Mouse (Mus musculus) spleen, postnatal 4 days (tissue): Measurements from ENCODE around the gene Sox14.
A peak's percentile ranks its signal among the peaks of the same experiment; 100 is the strongest.

Experiments used
- DNase-seq, 2 experiments: peaks; one replicate each; pipeline ENCODE4 v3.0.0; 2022; ENCODE audit warnings: low spot score in 2 of 2

Gene Sox14

DNA sequence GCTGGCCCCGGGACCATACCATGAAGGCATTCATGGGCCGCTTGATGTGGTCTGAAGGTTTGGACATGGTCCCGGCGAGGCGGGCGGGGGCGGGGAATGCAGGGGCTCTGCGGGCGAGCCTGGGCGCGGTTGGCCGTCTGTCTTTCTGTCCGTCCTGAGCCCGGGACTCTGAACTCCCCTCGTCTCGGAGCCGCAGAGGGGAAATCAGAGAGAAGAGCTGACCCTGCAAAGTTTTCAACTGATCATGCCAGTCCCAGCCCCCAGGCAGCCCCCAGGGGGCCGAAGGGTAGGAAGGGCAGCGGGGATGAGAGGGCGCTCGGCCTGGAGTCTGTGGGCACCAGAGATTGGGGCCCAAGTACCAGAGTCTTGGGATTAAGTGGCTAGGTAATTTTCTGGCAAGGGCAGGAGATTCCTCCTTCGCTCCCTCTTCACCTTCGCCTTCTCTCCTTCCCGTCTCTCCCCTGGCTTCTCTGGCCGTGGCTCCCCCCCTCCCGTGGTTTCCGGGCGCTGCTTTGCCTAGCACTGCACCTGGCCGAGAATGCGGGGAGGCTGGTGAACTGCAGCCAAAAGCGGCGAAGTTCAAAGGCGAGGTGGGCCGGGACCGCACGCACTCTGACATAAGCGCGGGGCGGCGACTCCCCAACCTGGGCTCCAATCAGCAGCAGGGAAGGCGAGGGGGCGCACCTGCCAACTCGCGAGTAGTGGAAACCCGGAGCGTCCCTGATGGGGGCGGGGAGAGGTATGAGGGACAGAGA is at the start of gene Sox14:
Sox14 (minus strand) TSS at position 553 of the 755 bp plus-strand sequence.
- peak in 1 of 2 experiments; percentile 59 for DNase-seq

DNA sequence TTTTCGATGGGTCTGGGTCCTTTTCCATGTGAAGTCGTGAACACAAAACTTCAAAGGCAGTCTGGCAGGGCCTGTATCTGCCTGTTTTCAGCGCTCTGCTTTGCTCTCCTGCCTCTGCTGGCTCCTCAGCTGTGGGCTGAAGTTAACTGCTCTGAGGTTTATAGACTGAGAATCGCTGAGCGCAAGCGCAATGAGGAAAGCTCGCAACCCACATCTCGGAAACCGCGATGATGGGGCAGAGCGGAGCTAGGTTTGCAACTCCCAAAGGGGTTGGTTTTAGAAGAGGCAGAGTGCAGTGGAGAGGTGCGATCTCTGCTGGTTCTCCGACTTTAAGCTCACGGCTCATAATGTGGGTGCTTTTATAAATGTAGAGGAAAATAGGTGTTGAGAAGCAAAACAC is 3.3 kb upstream of the Sox14 start:
- peak in 1 of 2 experiments; percentile 45 for DNase-seq

DNA sequence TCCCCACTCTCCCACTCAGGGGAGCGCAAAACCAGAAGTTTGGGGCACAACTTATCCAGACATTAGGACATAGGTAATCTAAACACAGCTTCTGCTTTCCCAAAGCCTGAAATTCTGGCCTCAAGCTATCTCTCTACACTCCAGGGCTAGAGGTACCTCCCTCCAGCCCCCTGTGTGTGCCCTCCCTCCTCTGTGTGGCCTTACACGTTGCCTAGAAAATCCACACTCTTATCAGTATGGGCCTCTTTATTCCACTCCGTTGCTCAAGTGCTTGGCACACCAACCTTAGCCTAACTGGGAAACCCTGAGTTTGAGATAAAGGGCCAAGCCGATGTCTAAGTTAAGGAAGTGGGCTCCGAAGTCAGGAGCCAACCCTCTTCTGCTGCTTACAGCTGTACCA is 2.6 kb upstream of the Sox14 start:
- peak in 1 of 2 experiments; percentile 29 for DNase-seq

DNA sequence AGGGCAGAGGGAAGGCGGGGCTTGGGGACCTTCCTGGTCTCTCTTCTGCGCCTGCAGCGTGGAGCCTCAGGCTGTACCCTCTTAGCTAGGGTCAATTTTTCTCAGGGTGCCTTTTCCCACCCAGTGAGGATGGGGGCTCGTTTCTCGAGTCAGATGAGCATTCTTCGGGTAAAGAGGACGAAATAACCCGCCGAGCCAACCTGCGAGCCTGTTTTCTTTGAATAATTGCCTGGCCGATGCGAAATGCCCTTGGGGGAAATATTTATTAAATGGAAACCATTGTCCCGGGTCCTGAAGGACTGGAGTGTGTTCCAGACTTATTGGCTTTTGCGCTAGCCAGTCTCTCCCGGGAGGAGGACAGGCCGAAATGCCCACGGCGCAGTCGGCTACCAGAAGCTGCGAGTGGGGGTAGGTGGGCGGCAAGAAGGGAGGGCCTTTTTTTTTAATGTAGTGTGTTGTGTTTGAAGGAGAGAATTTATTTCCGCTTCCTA is 1.1 kb upstream of the Sox14 start:
- peak in 1 of 2 experiments; percentile 52 for DNase-seq

DNA sequence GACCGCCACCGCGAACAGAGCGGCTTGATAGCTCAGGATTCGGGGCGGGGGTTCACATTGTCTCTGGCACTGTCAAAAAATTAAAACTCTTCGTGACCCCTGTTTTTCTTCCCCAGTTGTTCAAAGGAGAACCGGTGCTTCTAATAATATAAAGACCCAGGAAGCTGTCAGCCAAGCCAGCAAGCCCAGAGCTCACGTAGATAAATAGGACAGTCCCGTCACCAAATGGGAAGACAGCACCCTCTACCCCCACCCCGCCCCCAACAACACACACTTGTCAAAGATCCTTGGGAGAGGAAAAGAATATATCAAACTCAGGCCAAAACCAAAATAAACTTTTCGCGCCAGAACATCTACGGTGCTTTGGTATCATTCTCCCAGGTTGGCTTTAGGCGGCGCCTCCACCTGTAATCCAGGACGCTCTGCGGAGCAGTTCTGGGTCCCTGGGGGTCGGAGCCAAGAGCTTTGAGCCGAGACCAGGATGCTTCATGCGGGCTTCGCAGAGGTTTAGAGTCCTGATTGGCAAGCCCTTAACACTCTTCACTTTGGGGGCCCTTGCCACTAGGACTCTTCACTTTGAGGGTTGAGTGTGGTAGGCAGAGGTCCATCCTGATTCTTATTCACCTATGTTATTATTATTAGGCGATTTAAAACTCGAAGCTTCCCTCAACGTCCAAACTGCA is 544 bp upstream of the Sox14 start:
- DNase-seq: peak in 1 of 2 experiments; percentile 38

DNA sequence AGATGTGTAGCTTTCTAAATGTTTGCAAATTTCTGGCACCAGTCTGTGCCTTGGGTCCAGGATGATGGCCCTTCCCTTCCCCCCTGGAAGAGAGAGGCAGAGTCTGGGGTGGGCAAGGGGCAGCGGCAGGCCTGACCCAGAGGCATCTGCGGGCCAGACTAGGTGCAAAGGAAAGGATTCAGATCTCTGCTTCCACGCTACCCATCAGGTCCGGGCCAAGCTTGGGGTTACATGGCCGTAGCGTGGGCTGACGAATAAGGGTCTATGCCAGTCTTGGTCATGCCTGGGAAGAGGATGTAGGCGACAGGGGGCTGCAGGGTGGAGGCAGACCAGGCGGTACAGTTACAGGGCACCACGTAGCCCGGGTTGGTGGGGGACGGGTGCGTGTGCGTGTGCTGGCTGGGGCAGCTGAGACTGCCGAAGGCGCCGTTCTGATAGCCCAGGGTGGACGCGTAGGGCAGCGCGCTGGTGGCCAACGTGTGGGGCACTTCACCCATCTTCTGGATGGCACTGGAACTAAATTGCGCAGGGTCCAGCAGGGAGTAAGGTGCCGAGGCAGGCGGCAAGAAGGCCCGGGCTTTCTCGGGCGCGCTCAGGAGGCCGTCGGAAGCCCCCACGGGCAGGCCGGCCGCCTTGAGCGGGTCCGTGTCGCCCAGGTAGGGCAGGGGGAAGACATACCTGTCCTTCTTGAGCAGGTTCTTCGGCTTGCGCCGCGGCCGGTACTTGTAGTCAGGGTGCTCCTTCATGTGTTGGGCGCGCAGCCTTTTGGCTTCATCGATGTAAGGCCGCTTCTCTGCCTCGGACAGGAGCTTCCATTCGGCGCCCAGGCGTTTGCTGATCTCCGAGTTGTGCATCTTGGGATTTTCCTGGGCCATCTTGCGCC is 994 bp downstream of the Sox14 start:
- no peak for DNase-seq

DNA sequence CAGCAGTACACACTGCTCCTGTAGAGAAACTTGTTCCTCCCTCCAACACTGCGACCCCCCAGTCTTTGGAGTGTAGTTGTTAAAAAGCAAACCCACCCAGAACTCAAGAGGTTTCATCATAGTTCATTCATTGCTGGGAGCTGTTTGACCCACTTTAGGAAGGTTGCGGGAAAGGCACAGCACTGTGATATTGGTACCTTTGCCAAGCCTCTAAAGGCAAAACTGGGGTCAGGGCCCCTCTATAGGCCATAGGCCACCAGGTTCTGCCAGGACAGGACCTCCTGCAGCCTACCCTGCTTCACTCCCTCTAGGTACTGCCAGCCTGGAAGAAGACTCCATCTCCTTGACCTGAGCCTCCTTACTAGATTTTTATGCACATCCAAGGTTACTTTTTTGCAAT is 2.2 kb downstream of the Sox14 start:
- no peak for DNase-seq

DNA sequence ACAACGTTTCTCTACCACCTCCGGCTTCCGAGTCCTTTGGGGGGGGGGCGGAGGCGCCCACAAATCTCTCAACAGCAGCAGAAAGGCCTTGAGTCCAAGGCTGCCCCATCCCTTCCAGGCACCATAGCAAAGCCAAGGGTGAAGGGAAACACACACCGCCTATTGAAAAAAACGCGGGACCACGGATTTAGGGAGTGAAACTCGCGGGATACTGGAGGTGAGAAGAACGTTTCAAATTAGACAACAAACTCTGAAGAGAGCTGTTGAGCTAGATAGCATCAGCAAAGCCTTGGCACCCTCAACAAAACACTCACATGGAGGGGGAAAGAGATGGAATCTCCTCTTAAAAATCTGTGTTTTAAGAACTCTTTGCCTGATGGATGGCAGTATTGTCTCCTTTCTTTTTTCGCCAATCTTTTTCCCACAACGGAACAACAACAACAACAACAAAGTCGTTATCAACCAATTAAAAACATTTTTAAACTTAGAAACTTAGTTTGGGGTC is 2.8 kb downstream of the Sox14 start:
- DNase-seq: no peak

DNA sequence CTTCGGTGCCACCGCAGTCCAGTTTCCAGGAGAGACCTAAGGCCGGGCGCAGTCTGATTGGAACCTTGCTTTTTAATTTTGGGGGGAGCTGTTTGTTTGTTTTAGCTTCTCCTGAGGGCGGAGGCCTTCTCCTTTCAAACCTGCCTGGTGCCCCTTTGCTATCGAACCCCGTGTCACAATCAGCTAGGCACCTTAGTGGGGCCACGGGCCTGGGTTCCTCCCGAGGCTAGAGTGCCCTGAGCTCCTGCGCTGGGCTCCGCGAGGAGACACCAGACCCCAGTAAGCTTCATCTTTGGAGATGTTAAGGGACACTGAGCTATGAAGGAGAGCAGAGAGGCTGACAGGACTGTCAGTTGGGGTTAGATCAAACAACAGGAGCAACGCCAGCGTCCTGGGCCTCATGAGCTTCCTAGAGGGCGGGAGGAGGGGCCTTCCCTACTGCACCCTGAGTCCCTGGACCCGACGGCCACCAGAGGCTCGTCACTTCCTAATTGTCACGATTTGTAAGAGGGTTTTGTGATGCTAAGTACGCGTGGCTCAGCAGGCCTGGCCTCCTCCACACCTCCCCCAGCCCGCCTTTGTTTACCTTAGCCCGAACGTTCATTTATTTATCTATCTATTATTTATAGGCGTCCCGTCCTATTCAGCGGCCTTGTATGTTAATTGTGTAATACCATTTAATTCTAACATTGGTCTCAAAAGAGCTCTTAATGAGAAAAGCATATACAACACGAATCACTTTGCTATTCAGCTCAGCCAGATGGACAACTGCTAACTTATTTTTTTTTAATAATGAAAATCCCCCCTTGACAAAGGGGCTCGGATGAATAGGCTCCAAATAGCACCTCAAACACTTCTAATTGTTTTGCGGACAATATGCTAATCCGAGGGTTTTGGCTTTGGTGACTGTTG is 3.5 kb downstream of the Sox14 start:
- no peak for DNase-seq

DNA sequence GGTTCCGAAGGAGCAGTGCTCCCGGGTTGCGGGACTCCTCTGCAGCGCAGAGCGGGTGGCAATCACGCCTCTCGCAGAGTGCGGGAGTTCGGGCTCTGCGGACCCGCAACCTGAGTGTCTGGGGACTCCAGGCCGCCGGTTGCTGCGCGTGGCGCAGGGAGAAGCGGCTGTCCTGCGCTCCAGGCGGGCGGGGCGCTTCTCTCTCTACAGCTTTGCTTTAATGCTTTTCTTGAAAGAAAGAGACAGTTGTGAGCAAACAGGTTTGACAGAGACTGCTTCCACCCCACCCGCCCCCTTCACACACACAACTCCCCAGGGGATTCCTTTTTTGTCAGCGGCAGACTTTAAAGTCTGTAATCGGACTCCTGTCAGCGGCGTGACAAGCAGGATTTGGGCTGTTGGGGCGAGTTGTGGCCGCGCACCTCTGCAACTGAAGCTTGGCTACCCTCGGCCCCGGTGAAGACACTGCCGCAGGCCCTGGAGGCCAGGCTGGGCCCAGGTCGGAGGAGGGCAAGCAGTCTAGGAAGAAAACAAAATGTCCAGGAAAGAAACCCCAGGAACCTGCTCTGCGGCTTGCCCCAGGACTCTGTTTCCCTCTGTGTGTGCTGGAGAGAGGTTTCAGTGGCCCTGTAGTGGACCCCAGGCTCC is 4.3 kb downstream of the Sox14 start:
- DNase-seq: no peak

DNA sequence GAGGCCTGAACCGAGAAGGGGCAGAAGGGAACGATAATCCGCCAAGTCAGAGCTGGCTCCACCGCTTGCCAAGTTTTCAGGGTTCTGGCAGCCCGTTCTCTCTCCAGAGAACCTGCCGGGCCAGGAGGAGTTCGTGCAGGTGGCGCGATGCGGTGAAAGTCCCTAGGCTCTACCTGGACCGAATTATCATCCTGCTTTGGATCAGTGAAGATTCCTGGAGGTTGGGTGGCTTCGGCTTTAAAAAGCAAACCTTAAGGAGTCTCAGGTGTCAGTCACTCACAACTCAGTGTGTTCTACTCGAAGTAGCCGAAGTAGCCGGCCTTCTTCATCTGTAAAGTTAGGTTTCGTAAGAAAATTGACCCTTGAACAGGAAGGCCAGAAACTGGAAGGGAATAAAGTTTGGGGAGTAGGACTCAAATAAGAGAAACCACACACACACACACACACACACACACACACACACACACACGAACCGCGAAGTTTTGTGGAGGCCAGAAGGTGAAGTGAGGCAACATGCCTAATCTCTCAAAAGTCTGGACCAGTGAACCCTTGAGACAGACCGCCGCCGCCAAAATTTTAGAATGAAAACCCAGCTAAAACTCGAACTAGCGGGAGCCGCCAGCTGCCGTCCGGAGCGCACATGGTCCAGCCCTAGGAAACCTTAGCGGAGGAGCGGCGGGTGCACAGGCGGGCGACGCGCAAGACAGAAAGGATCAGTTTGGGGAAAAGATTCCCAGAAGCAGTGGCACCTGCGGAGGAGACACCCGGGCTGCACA is 5.0 kb downstream of the Sox14 start:
- no peak for DNase-seq

DNA sequence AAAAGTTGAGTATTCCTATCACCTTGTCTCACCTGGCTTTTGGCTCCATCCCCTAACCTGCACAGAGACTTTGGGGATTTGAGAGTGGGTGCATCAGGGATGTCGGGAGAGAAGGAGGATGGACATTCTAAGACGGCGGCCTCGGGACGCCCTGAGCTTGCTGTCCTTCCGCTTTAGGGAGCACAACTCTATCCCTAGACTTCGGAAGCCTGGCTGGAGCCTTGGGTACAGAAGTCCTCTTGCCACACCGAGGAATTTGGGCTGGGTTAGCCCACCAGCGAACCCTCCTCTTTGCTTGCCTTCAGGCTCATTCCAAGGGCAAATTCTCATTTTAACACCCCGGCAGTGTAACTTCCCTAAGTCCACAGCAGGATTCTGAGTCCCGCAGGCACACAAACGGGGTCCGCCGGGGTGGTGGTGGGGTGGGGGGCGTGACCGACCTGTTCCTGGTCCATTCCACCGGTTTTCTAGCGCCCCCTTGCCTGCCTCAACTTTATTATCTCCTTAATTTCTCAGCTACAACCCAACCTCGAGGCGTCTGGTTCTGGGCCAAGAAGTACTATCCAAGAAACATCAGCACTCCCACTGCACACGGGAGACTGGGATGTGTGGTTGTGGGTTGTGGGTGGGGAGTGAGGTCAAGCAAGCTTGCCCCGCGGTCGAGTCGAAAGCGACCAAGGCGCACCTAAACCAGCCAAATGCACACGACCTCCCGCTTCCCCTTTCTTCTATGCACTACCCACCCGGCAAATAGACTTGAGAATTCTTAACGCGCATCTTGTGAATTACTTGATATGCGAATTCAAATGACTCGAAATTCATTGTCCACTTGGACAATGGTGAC is 5.8 kb downstream of the Sox14 start:
- no peak for DNase-seq

DNA sequence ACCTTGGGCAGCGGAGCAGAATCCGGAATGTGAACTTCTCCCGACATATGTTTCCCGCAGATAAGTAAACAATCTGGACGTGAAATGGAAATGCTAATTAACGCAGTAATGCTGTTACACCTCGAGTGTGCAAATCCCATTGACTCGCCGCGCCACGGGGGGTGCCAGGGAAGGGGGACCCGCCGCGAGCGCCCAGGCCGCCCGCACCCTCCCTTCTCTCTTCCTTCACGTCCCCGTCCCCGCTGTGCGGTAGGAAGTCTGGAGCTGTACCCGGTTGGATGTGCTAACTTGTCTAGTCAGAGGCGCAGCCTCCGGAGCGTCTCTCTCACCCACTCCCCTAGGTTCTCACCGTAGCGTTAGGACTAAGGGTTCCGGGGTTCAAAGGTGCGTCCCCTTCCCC is 6.7 kb downstream of the Sox14 start:
- DNase-seq: no peak

DNA sequence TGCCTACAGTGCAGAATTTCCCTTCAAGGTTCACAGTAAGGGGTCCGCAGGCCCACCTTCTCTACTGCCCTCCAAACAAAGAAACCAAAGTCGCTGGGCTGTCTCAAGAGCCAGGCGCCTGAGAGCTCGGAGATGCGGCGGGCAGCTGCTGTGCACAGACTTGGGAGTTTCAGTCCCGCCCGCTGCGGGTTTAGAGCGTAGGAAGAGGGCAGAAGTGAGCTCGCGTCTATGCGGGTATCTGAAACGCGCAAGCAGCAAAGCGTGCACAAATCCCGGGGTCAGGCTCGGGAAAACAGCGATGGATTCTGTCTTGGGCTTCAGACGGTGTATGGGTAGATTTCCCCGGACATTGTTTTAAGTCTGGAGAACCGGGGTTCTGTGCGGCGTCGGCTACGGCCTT is 7.4 kb downstream of the Sox14 start:
- no peak for DNase-seq

DNA sequence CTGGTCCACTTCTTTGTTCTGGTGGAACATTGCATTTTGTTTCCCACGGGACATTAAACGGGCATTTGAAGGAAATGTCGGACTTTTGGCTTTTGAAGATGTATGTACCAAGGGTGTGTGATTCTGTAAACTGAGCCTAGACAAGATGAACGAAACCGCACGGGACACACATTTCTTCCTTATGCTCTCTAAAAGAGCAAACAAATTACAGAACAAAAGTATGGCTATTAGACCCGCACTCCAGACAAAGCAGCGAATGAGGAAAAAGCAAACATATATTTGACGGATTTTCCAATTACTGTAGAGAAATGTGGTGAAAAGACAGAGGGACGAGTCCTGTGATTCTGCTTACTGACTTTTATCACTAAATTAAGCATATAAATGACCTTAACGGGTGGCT is 7.9 kb downstream of the Sox14 start:
- no peak for DNase-seq

DNA sequence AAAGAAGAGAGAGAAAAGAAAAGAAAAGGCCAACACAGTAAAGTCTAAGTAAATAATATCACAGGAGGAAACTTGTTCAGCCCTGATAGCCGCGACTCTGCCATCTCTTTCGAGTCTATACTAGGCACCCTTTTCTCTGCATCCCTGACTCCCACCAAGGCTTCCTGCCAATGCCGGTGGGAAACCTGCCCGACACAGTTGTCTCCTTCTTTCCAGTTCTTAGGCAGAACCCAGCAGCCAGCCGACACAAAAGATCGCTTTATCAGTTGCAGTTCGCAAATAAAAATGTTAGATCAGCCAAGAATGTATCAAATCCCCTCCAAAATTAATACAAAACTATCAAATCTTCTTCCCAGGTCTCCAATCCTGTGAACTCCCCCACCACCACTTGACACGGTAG is 13.0 kb downstream of the Sox14 start:
- no peak for DNase-seq

DNA sequence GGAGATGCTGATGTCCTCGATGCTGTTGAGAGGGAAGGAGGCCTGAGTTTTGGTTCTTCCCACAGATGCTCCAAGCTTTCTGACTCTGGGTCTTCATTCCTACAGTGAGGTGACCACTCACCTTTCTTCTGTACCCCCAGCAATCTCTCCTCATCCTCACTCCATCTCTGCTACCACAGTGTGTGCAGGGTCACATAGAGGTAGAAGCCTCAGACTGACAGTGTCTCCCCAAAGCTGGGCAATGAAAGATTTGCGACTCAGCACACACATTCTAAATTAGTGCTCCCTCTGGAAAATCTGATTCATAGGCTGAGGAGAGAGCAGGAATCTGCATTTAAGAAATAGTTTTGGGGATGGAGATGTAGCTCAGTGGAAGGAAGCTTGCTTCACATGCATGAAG is 21.5 kb downstream of the Sox14 start:
- no peak for DNase-seq

DNA sequence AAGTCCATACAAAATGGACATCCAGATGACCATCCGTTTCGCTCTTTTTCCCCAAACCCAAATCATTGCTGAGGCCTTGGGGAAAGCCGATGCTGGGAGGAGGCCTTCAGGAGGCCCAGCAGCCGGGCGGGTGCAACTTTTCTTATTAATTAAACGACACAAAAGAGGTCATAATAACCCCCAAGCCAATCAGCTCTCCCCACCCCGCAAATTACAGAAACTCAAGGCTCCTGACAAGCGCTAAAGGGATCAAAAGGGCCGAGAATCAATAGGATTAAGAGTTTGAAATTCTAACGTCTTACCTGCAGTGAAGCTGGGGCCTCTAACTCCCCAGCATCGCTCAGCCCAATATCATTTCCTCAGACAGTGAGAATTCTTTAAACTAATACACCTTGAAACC is 22.6 kb downstream of the Sox14 start:
- DNase-seq: no peak

DNA sequence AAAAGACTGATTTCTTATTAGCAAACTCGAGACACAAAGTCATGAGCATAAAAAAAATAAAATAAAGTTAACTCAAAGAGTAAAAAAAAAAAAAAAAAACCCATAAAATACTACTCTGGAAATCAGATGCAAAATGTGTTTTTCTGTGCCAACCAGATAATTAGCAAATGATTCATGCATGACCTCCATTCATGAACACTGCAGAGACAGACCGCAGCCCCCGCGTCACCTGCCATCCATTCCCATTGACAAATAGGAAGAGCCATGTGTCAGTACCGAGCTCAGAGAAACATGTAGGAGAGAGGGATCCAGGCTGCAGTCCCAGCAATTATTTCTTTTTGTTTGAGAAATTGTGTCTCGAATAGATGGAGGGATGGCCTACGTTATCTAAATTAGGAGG is 25.6 kb downstream of the Sox14 start:
- DNase-seq: no peak
